Mouse (Mus musculus) heart, postnatal 0 days (tissue): ENCODE data around the gene Cstf1.

Experiments
- CTCF ChIP-seq: IDR thresholded peaks from 2 replicates; pipeline ENCODE4 v1.5.1; 2016; ENCODE audit warnings: antibody characterized with exemption, control low read depth, low read depth
- EP300 ChIP-seq: IDR thresholded peaks from 2 replicates; pipeline ENCODE4 v1.6.1; 2016; ENCODE audit warnings: antibody characterized with exemption, low read depth

DNA sequence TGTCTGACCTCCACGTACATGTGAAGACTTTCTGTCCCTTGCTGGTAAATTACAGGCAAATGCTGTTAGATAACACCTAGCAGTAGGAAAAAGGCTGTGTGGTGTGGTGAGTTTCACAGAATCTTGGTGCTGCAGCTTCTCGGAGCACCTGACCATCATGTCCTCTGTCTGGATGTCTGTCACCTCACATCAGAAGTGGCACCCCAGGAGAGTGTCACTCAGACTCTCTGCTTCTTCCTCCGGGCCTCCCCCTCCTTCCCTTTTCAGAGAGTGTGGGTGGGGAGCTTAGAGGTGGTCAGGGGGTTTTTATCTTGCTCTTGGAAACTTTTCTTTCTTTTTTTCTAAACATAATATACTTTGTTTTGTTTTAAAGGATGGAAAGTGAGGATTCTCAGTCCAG is 34.5 kb downstream of the Cstf1 start:
- TF ChIP-seq EP300 = no peak
- TF ChIP-seq CTCF = no peak
